Mouse (Mus musculus) limb, embryonic 12.5 days (tissue): ENCODE data around the gene Myom1. TPM values are rescaled to one million over a fixed set of nuclear protein-coding genes. Genes with fewer than 3 reads are reported as not detected.

Experiments used
- ATAC-seq: fragments of 200-750 bp; cut with Nextera tagmentation; 2 replicates; pipeline ENCODE4 v1.8.0; 2017; ENCODE audit warnings: low read depth, moderate TSS enrichment; ENCODE audit not compliant: insufficient number of reproducible peaks, insufficient read depth, low FRiP score, low TSS enrichment
- H3K27ac ChIP-seq: fragments of 300-500 bp; sonication (generic); 2 replicates; pipeline ENCODE4 v1.5.1; 2016; ENCODE audit warnings: mild to moderate bottlenecking, moderate library complexity
- H3K27me3 ChIP-seq: fragments of 300-500 bp; sonication (generic); 2 replicates; pipeline ENCODE4 v1.6.1; 2016; ENCODE audit warnings: mild to moderate bottlenecking, moderate library complexity
- H3K36me3 ChIP-seq: fragments of 300-500 bp; sonication (generic); 2 replicates; pipeline ENCODE4 v1.6.1; 2016; ENCODE audit warnings: mild to moderate bottlenecking, moderate library complexity
- H3K4me1 ChIP-seq: fragments of 300-500 bp; sonication (generic); replicated peaks from 2 replicates; pipeline ENCODE4 v1.6.1; 2016
- H3K4me2 ChIP-seq: fragments of 300-500 bp; sonication (generic); 2 replicates; pipeline ENCODE4 v1.6.1; 2016; ENCODE audit warnings: mild to moderate bottlenecking, moderate library complexity
- H3K4me3 ChIP-seq: fragments of 300-500 bp; sonication (generic); replicated peaks from 2 replicates; pipeline ENCODE4 v1.5.1; 2016; ENCODE audit warnings: mild to moderate bottlenecking
- H3K9ac ChIP-seq: fragments of 300-500 bp; sonication (generic); replicated peaks from 2 replicates; pipeline ENCODE4 v1.6.1; 2016; ENCODE audit warnings: mild to moderate bottlenecking, moderate library complexity
- H3K9me3 ChIP-seq: fragments of 300-500 bp; sonication (generic); 2 replicates; pipeline ENCODE4 v1.6.1; 2016; ENCODE audit warnings: mild to moderate bottlenecking, moderate library complexity
- WGBS: fragments of 180-500 bp; shearing (Covaris S2); methylation state at CpG from one replicate; pipeline ENCODE4 v1.1.7; 2016; 5-methylcytosine and 5-hydroxymethylcytosine counted together
- polyA plus RNA-seq: library from polyadenylated mRNA; unstranded; fragments of >200 nt; fragmentation: Nextera tagmentation; extraction: Ambion mirVana; gene quantifications from 2 replicates; pipeline ENCODE4 v1.2.1, GENCODE M21; 2016

The Myom1 gene
- polyA plus RNA-seq, 1 experiment from 2014 or later: 7.6 TPM

DNA sequence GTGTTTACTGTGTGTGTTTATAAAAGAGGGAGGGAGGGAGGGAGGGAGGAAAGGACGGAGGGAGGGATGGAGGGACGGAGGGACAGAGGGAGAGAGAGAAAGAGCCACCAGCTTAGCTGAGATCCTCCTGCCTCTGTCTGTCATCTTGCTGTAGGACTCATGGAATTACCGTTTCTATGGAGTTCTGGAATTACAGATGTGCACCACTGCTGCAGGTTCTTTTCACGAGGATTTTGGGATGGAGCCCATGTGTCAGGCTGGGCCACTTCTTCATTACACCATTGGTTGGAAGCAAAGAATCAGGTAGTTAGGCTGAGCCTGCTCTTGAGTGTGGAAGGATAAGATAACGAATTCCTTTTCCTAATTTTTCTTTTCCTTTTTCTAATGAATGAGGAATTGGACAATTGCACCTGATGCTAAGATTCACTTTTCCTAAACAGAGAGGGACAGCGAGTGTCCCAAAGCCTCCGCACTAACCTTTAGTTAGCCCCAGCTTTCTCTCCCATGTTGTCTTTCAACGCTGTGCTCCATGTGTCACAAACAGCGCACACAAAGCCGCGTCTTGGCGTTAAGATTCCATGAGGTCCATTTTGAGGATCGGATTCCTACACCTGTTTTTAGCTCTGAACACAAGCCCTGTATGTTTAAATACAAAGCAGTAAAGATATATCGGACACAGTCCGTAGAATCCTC, 16.3 kb downstream of the Myom1 start:
- Histone ChIP-seq H3K9ac (no peak overlapping the region), H3K27ac (no peak overlapping the region), H3K4me1 (peaks cover 22% of the 10 kb centered on the region), H3K4me3 (no peak overlapping the region), H3K9me3 (no peaks in the 10 kb centered on the region), H3K27me3 (no peaks in the 10 kb centered on the region), H3K4me2 (no peak overlapping the region), H3K36me3 (no peaks in the 10 kb centered on the region)
- no peak for ATAC-seq
- WGBS: 74% methylated on average over 15 of the region's 15 CpGs

DNA sequence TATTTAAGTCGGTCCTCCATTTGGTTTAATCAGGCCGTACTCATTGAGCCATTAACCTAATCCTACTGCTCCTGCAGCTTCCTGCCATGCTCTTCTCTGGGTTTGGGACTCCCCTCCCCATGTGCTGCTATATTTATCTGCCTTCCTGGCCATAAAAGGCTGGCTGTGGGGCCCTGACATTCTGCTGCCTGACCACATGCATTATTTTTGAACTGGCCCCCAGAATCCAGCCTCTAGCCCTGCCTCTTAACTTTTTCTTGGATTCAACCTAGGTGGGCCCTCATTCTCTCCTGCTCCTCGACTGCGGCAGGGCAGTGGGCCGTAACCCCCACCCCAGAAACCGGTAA, 16.8 kb downstream of the Myom1 start:
- Histone ChIP-seq H3K9me3 (no peaks in the 10 kb centered on the region), H3K27me3 (no peaks in the 10 kb centered on the region), H3K27ac (peak overlapping the region; percentile 75), H3K4me3 (0 out of 2 replicates have a peak overlapping the region, but pooled peaks have one; percentile 2), H3K4me1 (peaks cover 22% of the 10 kb centered on the region), H3K36me3 (no peaks in the 10 kb centered on the region), H3K9ac (no peak overlapping the region), H3K4me2 (peak overlapping the region; percentile 26)
- 16% methylated on average over 6 of the region's 6 CpGs for WGBS
- ATAC-seq: no peak

DNA sequence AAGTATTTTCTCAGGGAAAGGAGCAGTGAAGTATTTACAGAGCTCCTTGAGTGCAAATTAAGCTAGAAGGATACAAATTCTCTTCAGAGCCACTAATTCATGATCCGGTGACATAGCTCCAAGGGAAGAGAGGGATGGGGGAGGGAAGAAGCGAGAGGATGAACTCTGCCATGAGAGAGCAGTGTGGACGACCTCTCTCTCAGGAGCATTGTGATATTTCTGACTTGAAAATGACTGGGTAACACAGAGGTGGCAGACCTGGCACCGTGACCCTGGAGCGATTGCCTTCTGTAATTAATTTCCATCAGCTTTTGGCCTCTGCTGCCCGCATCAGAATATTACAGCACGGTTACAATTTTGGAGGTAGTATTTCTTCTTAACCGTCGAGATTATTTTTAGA, 17.4 kb downstream of the Myom1 start:
- Histone ChIP-seq H3K27ac (peak overlapping the region; percentile 75; the same call in 1 of the 2 replicates), H3K4me1 (peaks cover 22% of the 10 kb centered on the region), H3K36me3 (no peaks in the 10 kb centered on the region), H3K9me3 (no peaks in the 10 kb centered on the region), H3K9ac (no peak overlapping the region), H3K4me3 (no peak overlapping the region), H3K27me3 (no peaks in the 10 kb centered on the region), H3K4me2 (peak overlapping the region; percentile 26; the same call in 1 of the 2 replicates)
- ATAC-seq: no peak
- 46% methylated on average over 9 of the region's 9 CpGs for WGBS

DNA sequence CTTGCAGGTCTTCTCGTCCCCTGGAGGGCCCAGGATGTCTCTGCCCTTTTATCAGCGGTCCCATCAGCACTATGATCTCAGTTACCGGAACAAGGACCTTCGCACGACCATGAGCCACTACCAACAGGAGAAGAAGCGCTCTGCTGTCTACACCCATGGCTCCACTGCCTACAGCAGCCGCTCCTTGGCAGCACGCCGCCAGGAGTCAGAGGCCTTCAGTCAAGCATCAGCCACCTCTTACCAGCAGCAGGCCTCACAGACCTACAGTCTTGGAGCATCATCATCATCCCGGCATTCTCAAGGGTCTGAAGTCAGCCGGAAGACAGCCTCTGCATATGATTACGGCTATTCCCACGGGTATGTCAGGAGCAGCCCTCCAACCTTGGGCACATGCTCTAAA, 20.4 kb downstream of the Myom1 start:
- H3K4me1 ChIP-seq: peaks cover 22% of the 10 kb centered on the region
- ATAC-seq: no peak
- no peaks in the 10 kb centered on the region for H3K27me3 ChIP-seq
- no peak overlapping the region for H3K27ac ChIP-seq
- H3K36me3 ChIP-seq: no peaks in the 10 kb centered on the region
- H3K4me2 ChIP-seq: no peak overlapping the region
- no peak overlapping the region for H3K4me3 ChIP-seq
- WGBS: 89% methylated on average over 13 of the region's 13 CpGs
- no peaks in the 10 kb centered on the region for H3K9me3 ChIP-seq
- H3K9ac ChIP-seq: no peak overlapping the region

DNA sequence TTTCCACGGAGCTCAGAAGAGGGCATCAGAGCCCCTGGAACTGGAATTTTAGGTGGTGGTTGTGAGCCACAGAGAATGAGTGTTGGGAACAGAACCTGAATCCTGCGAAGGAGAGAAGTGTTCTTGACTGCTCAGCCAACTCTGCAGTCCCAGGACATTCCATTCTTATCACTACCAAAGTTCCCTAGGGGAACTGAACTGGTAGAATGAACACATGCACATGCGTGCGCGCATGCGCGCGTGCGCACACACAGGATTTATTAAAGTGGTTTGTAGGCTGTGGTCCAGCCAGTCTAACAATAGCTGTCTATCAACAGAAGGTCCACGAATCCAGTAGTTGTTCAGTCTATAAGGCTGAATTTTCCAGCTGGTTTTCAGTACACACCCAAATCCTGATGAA, 21.6 kb downstream of the Myom1 start:
- no peak overlapping the region for H3K27ac ChIP-seq
- no peak overlapping the region for H3K9ac ChIP-seq
- WGBS: 91% methylated on average over 10 of the region's 10 CpGs
- no peak overlapping the region for H3K4me3 ChIP-seq
- H3K4me2 ChIP-seq: no peak overlapping the region
- no peak for ATAC-seq
- H3K36me3 ChIP-seq: no peaks in the 10 kb centered on the region
- peaks cover 16% of the 10 kb centered on the region for H3K4me1 ChIP-seq
- H3K27me3 ChIP-seq: no peaks in the 10 kb centered on the region
- H3K9me3 ChIP-seq: no peaks in the 10 kb centered on the region

DNA sequence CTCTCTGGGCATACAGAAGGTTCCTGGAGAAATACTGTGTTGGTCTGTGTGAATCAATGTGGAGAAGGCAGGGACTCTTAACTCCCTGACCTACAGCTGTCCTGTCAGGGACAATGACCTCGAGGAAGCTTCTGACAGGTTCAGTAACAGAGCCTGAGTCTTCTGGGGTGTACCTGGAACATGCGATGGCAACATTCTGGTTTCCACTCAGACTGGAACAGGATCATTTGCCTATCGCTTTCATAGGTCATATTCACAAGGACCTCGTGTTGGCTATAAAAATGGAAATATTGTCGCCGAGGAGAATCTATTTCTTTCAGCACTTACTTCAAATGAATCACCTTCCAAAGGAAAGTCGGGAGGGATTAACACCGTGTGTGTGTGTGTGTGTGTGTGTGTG, 23.5 kb downstream of the Myom1 start:
- no peaks in the 10 kb centered on the region for H3K9me3 ChIP-seq
- H3K9ac ChIP-seq: no peak overlapping the region
- H3K27ac ChIP-seq: no peak overlapping the region
- no peak overlapping the region for H3K4me2 ChIP-seq
- H3K36me3 ChIP-seq: no peaks in the 10 kb centered on the region
- WGBS: 79% methylated on average over 8 of the region's 8 CpGs
- H3K27me3 ChIP-seq: no peaks in the 10 kb centered on the region
- ATAC-seq: no peak
- peaks cover 5% of the 10 kb centered on the region for H3K4me1 ChIP-seq
- H3K4me3 ChIP-seq: no peak overlapping the region

DNA sequence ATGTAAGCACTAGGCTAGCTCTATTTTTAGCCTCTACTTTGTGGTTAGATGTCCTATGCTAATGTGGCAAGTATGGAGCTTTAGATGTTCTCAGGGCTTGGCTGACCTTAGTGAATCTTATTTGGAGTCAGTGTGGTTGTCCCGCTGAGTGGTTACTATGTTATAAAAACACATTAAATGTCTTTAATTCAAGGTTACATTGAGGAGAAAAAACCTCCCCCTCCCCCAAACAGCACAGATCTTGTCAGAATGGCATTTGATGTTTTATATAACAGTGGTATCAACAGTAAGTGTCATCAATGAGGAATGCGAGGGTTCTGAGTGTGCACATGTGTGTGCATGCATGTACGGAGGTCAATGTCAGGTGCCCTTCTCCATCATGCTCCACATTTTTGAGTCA, 24.8 kb downstream of the Myom1 start:
- Histone ChIP-seq H3K9ac (no peak overlapping the region), H3K27ac (no peak overlapping the region), H3K27me3 (no peaks in the 10 kb centered on the region), H3K9me3 (no peaks in the 10 kb centered on the region), H3K4me1 (peaks cover 5% of the 10 kb centered on the region), H3K36me3 (no peaks in the 10 kb centered on the region), H3K4me2 (no peak overlapping the region), H3K4me3 (no peak overlapping the region)
- no peak for ATAC-seq
- WGBS: 93% methylated on average over 3 of the region's 3 CpGs

DNA sequence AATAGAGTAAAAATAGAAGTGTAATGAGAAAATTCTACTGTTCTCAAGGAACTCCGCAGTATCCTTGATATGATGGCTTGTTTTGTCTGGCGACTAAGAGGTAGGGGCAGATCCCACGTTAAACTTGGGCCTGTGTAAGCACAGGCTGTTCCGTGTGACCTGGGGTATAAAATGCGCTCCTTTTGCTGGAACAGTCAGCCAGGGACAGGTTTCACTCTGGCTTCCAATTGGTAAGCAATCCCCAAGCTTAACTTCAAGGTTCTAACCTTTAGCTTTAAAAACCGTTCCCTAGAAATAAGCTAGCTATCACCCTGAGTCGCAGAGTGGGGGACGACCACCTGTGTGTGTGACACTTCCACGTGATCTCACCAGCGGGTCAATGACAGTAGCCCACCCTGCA, 30.3 kb downstream of the Myom1 start:
- no peak overlapping the region for H3K4me2 ChIP-seq
- no peaks in the 10 kb centered on the region for H3K9me3 ChIP-seq
- WGBS: 81% methylated on average over 10 of the region's 10 CpGs
- H3K4me3 ChIP-seq: no peak overlapping the region
- H3K4me1 ChIP-seq: no peaks in the 10 kb centered on the region
- no peak for ATAC-seq
- no peaks in the 10 kb centered on the region for H3K36me3 ChIP-seq
- no peak overlapping the region for H3K9ac ChIP-seq
- no peak overlapping the region for H3K27ac ChIP-seq
- H3K27me3 ChIP-seq: no peaks in the 10 kb centered on the region

DNA sequence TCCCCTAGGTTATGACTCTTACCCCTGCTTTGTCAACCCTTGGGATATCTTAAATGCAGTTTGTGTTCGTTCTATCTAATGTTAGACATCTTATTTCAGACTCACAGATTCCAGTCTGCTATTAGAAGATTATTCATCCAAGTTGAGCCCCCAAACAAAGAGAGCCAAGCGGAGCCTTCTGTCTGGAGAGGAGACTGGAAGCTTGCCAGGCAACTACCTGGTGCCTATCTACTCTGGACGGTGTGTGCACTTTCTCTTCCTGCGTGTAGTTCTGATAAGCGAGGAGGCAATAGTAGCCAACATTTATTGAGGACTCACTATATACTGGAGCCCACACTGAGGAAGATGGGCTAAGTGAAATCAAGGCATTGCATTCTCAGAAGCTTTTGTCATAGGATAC, 32.0 kb downstream of the Myom1 start:
- ATAC-seq: no peak
- H3K4me1 ChIP-seq: peaks cover 11% of the 10 kb centered on the region
- H3K36me3 ChIP-seq: no peaks in the 10 kb centered on the region
- no peaks in the 10 kb centered on the region for H3K27me3 ChIP-seq
- H3K9me3 ChIP-seq: no peaks in the 10 kb centered on the region
- H3K9ac ChIP-seq: no peak overlapping the region
- H3K4me2 ChIP-seq: no peak overlapping the region
- H3K4me3 ChIP-seq: no peak overlapping the region
- no peak overlapping the region for H3K27ac ChIP-seq
- 86% methylated on average over 5 of the region's 5 CpGs for WGBS

DNA sequence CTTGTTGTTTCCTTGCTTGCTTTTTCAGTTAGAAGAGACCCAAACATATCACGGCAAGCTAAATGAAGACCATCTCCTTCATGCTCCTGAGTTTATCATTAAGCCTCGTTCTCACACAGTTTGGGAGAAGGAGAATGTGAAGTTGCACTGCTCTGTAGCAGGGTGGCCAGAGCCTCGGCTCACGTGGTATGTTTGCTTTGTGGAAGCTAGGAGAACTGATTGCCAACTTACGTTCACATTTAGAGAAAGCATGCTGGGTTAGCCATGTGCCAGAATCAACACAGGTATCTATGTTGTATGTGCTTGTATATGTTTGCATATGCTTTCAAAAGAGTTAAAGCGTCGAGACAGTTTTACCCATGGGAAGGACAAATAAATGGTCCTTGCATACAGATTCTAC, 34.8 kb downstream of the Myom1 start:
- H3K4me3 ChIP-seq: no peak overlapping the region
- ATAC-seq: no peak

DNA sequence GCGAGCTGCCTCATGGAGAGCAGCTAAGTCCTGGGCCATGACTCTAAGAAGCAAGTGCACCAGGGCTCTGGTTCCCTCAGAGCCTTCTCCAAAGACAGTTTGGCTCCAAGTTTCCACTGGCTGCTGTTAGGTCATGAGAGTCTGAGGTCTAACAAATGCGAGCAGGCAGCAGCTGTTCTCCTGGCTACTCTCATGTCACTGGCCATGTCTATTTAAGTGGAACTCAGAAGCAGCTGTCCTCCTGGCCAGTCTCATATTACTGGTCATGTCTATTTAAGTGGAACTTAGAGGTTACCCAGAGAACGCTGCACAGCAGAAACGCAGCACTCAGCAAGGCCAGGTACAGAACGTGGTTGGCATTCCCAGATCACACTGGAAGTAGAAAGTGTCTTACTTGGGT, 36.4 kb downstream of the Myom1 start:
- no peaks in the 10 kb centered on the region for H3K9me3 ChIP-seq
- H3K36me3 ChIP-seq: no peaks in the 10 kb centered on the region
- WGBS: 63% methylated on average over 5 of the region's 5 CpGs
- peaks cover 29% of the 10 kb centered on the region for H3K4me1 ChIP-seq
- H3K27ac ChIP-seq: peak overlapping the region; percentile 80; the same call in 1 of the 2 replicates
- H3K4me2 ChIP-seq: no peak overlapping the region
- no peak overlapping the region for H3K4me3 ChIP-seq
- H3K9ac ChIP-seq: no peak overlapping the region
- peak; percentile 39; the same call in 1 of the 2 replicates for ATAC-seq
- no peaks in the 10 kb centered on the region for H3K27me3 ChIP-seq

More for the DNA sequence above, 34.8 kb downstream of the Myom1 start:
- 86% methylated on average over 7 of the region's 7 CpGs for WGBS
- Histone ChIP-seq H3K4me2 (no peak overlapping the region), H3K9me3 (no peaks in the 10 kb centered on the region), H3K36me3 (no peaks in the 10 kb centered on the region), H3K27ac (no peak overlapping the region), H3K9ac (no peak overlapping the region), H3K27me3 (no peaks in the 10 kb centered on the region), H3K4me1 (peaks cover 29% of the 10 kb centered on the region)
